Mouse (Mus musculus) MEL (cell line): ENCODE data around the gene Vmn1r87. TPM values are rescaled to one million over a fixed set of nuclear protein-coding genes. Genes with fewer than 3 reads are reported as not detected.

Experiments used
- DNase-seq: peaks from one replicate; pipeline ENCODE4 v3.0.0; 2011; ENCODE audit warnings: low read depth, low spot score
- H3K27ac ChIP-seq: 2 replicates; pipeline ENCODE4 v1.5.1; 2012; ENCODE audit warnings: low read depth, mild to moderate bottlenecking, control low read depth, low read length, moderate library complexity; ENCODE audit not compliant: control insufficient read depth
- H3K27me3 ChIP-seq, 2 experiments: fragments of 150-350 bp in 1 of 2; sonication (generic) in 1 of 2; 2 replicates each; pipeline ENCODE4 v1.6.1; 2012; ENCODE audit warnings: low read length in 2 of 2, mild to moderate bottlenecking in 2 of 2, improper control_type of control experiment in 1 of 2, moderate library complexity in 1 of 2; ENCODE audit not compliant: insufficient read depth in 2 of 2, control insufficient read depth in 1 of 2
- H3K36me3 ChIP-seq, 2 experiments: 2 replicates each; pipeline ENCODE4 v1.6.1; 2012 to 2014; ENCODE audit warnings: low read length in 2 of 2, improper control_type of control experiment in 1 of 2, inconsistent platforms in 1 of 2, mild to moderate bottlenecking in 1 of 2; ENCODE audit not compliant: insufficient read depth in 2 of 2, control insufficient read depth in 1 of 2
- H3K4me1 ChIP-seq, 2 experiments: fragments of 150-350 bp in 1 of 2; sonication (generic) in 1 of 2; 2 replicates each; pipeline ENCODE4 v1.6.1; 2012; ENCODE audit warnings: low read length in 2 of 2, improper control_type of control experiment in 1 of 2, mild to moderate bottlenecking in 1 of 2; ENCODE audit not compliant: insufficient read depth in 2 of 2, control insufficient read depth in 1 of 2
- H3K4me3 ChIP-seq, 2 experiments: fragments of 150-350 bp in 1 of 2; sonication (generic) in 1 of 2; 2 replicates each; pipeline ENCODE4 v1.5.1; 2012; ENCODE audit warnings: low read depth in 2 of 2, low read length in 2 of 2, mild to moderate bottlenecking in 2 of 2, moderate library complexity in 2 of 2, control low read depth in 1 of 2, improper control_type of control experiment in 1 of 2; ENCODE audit not compliant: control insufficient read depth in 1 of 2, insufficient read depth in 1 of 2
- H3K79me2 ChIP-seq: 2 replicates; pipeline ENCODE4 v1.6.1; 2012; ENCODE audit warnings: mild to moderate bottlenecking, low read length, moderate library complexity; ENCODE audit not compliant: control insufficient read depth, poor library complexity, insufficient read depth
- H3K9ac ChIP-seq: 2 replicates; pipeline ENCODE4 v1.6.1; 2012; ENCODE audit warnings: low read depth, mild to moderate bottlenecking, control low read depth, low read length, moderate library complexity; ENCODE audit not compliant: control insufficient read depth, poor library complexity, severe bottlenecking
- H3K9me3 ChIP-seq: fragments of 150-350 bp; sonication (generic); replicated peaks from 2 replicates; pipeline ENCODE4 v1.6.1; 2012; ENCODE audit warnings: mild to moderate bottlenecking, low read length, improper control_type of control experiment, moderate library complexity; ENCODE audit not compliant: insufficient read depth
- BHLHE40 ChIP-seq: IDR thresholded peaks from 2 replicates; pipeline ENCODE4 v1.6.1; 2012; ENCODE audit warnings: low read depth, mild to moderate bottlenecking, inconsistent platforms, low read length, improper control_type of control experiment, borderline replicate concordance
- CHD2 ChIP-seq: IDR thresholded peaks from 2 replicates; pipeline ENCODE4 v1.6.1; 2011; ENCODE audit warnings: low read length, improper control_type of control experiment
- CTCF ChIP-seq, 3 experiments: IDR thresholded peaks in 2 of 3; conservative IDR thresholded peaks in 1 of 3; 2 replicates each; pipeline ENCODE4 v1.5.1; 2011 to 2012; ENCODE audit warnings: low read length in 3 of 3, low read depth in 2 of 3, mild to moderate bottlenecking in 2 of 3, improper control_type of control experiment in 1 of 3, inconsistent platforms in 1 of 3, mixed read lengths in 1 of 3, moderate library complexity in 1 of 3; ENCODE audit not compliant: control insufficient read depth in 1 of 3, insufficient read depth in 1 of 3, poor library complexity in 1 of 3, severe bottlenecking in 1 of 3
- ELF1 ChIP-seq: IDR thresholded peaks from 2 replicates; pipeline ENCODE4 v1.6.1; 2014; ENCODE audit warnings: low read depth, mild to moderate bottlenecking, inconsistent platforms, low read length, improper control_type of control experiment, moderate library complexity
- ETS1 ChIP-seq: IDR thresholded peaks from 2 replicates; pipeline ENCODE4 v1.6.1; 2012; ENCODE audit warnings: low read depth, mild to moderate bottlenecking, inconsistent platforms, low read length, improper control_type of control experiment, moderate library complexity
- HCFC1 ChIP-seq: IDR thresholded peaks from 2 replicates; pipeline ENCODE4 v1.6.1; 2012; ENCODE audit warnings: low read depth, mild to moderate bottlenecking, inconsistent platforms, low read length, improper control_type of control experiment, moderate library complexity
- JUND ChIP-seq: IDR thresholded peaks from 2 replicates; pipeline ENCODE4 v1.6.1; 2011; ENCODE audit warnings: low read depth, mild to moderate bottlenecking, improper control_type of control experiment, low read length
- KAT2A ChIP-seq: conservative IDR thresholded peaks from 2 replicates; pipeline ENCODE4 v1.6.1; 2012; ENCODE audit warnings: low read depth, low read length, improper control_type of control experiment, inconsistent platforms
- MAFK ChIP-seq: IDR thresholded peaks from 2 replicates; pipeline ENCODE4 v1.6.1; 2011; ENCODE audit warnings: low read depth, mild to moderate bottlenecking, low read length, improper control_type of control experiment, borderline replicate concordance
- MAX ChIP-seq: IDR thresholded peaks from 2 replicates; pipeline ENCODE4 v1.6.1; 2011; ENCODE audit warnings: low read length, improper control_type of control experiment
- MAZ ChIP-seq: IDR thresholded peaks from 2 replicates; pipeline ENCODE4 v1.6.1; 2012; ENCODE audit warnings: low read depth, mild to moderate bottlenecking, inconsistent platforms, low read length, improper control_type of control experiment
- MEF2A ChIP-seq: IDR thresholded peaks from 2 replicates; pipeline ENCODE4 v1.6.1; 2014; ENCODE audit warnings: low read depth, mild to moderate bottlenecking, inconsistent platforms, low read length, improper control_type of control experiment; ENCODE audit not compliant: poor library complexity, insufficient replicate concordance, severe bottlenecking; ENCODE audit errors: extremely low read depth
- MXI1 ChIP-seq: IDR thresholded peaks from 2 replicates; pipeline ENCODE4 v1.6.1; 2011; ENCODE audit warnings: mild to moderate bottlenecking, low read depth, low read length, improper control_type of control experiment
- MYC ChIP-seq: IDR thresholded peaks from 2 replicates; pipeline ENCODE4 v1.6.1; 2011; ENCODE audit warnings: low read depth, mild to moderate bottlenecking, low read length, improper control_type of control experiment, moderate library complexity
- NELFE ChIP-seq: IDR thresholded peaks from 2 replicates; pipeline ENCODE4 v1.6.1; 2011; ENCODE audit warnings: low read depth, low read length, improper control_type of control experiment
- POLR2A ChIP-seq, 2 experiments: IDR thresholded peaks; 2 replicates each; pipeline ENCODE4 v1.6.1; 2011 to 2012; ENCODE audit warnings: low read length in 2 of 2, mild to moderate bottlenecking in 2 of 2, control low read depth in 1 of 2, improper control_type of control experiment in 1 of 2, low read depth in 1 of 2, moderate library complexity in 1 of 2; ENCODE audit not compliant: control insufficient read depth in 1 of 2, insufficient read depth in 1 of 2, poor library complexity in 1 of 2
- POLR2AphosphoS2 ChIP-seq: IDR thresholded peaks from 2 replicates; pipeline ENCODE4 v1.6.1; 2011; ENCODE audit warnings: low read length, improper control_type of control experiment
- POLR2AphosphoS5 ChIP-seq: IDR thresholded peaks from 2 replicates; pipeline ENCODE4 v1.6.1; 2012; ENCODE audit warnings: low read depth, borderline replicate concordance, mild to moderate bottlenecking, inconsistent platforms, low read length, moderate library complexity, mixed read lengths
- RCOR1 ChIP-seq: IDR thresholded peaks from 2 replicates; pipeline ENCODE4 v1.6.1; 2012; ENCODE audit warnings: low read depth, mild to moderate bottlenecking, inconsistent platforms, low read length, improper control_type of control experiment
- SIN3A ChIP-seq: IDR thresholded peaks from 2 replicates; pipeline ENCODE4 v1.6.1; 2012; ENCODE audit warnings: low read length, improper control_type of control experiment, inconsistent platforms
- TBP ChIP-seq: IDR thresholded peaks from 2 replicates; pipeline ENCODE4 v1.8.0; 2011; ENCODE audit warnings: low read depth, low read length, improper control_type of control experiment
- TCF12 ChIP-seq: IDR thresholded peaks from 2 replicates; pipeline ENCODE4 v1.6.1; 2014; ENCODE audit warnings: low read depth, mild to moderate bottlenecking, inconsistent platforms, low read length, improper control_type of control experiment, moderate library complexity
- UBTF ChIP-seq: IDR thresholded peaks from 2 replicates; pipeline ENCODE4 v1.6.1; 2012; ENCODE audit warnings: low read depth, mild to moderate bottlenecking, inconsistent platforms, low read length, improper control_type of control experiment, moderate library complexity, borderline replicate concordance; ENCODE audit not compliant: insufficient read depth
- USF1 ChIP-seq: IDR thresholded peaks from 2 replicates; pipeline ENCODE4 v1.6.1; 2014; ENCODE audit warnings: low read depth, mild to moderate bottlenecking, inconsistent platforms, low read length, improper control_type of control experiment, moderate library complexity
- ZC3H11A ChIP-seq: IDR thresholded peaks from 2 replicates; pipeline ENCODE4 v1.6.1; 2012; ENCODE audit warnings: low read depth, mild to moderate bottlenecking, inconsistent platforms, low read length, improper control_type of control experiment
- ZKSCAN1 ChIP-seq: IDR thresholded peaks from 2 replicates; pipeline ENCODE4 v1.6.1; 2012; ENCODE audit warnings: low read depth, mild to moderate bottlenecking, inconsistent platforms, low read length, improper control_type of control experiment, moderate library complexity
- ZNF384 ChIP-seq: IDR thresholded peaks from 2 replicates; pipeline ENCODE4 v1.6.1; 2012; ENCODE audit warnings: low read depth, mild to moderate bottlenecking, inconsistent platforms, low read length, improper control_type of control experiment
- polyA plus RNA-seq, 2 experiments: library from polyadenylated mRNA; stranded (reverse) in 1 of 2; unstranded in 1 of 2; fragments of >175 nt in 1 of 2; fragments of >200 nt in 1 of 2; gene quantifications; 2 replicates each; pipeline versions ENCODE4 v1.2.1 to v1.2.4; 2012; ENCODE audit warnings: low replicate concordance in 2 of 2, low read depth in 1 of 2; ENCODE audit not compliant: insufficient read length in 2 of 2, insufficient read depth in 1 of 2, missing spikeins in 1 of 2
- total RNA-seq: library from RNA; depleted of rRNA; stranded (reverse); fragments of 300-350 nt; gene quantifications from 2 replicates; pipeline ENCODE4 v1.2.3, GENCODE M21; 2012; rRNA removed

The Vmn1r87 gene
- total RNA-seq (not detected in 2 replicates), polyA plus RNA-seq (under 1 TPM in 1 of 2 experiments, not detected in 1; 0.01 TPM)

DNA sequence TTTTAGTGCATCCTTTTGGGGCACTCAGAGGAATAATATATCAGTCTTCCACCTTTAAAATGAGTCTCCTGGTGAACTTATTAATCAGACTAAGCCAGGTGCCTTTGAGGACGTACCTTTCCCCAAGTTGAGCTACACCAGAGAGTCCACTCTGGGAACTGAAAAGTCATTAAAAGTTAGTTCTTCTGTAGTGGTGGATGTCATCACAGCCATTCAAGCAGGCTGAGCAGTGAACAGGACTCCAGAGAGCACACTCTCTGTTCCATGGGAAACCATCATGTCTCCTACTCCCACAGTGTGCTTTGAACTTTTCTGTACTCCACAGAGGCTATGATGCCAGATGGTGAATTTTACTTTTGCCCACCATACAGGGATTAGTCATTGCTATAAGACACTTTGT is at the start of gene Vmn1r87:
Gene Vmn1r87 (minus strand): TSS at position 101 of the 400 bp plus-strand sequence.
- no peak for DNase-seq
- Histone ChIP-seq H3K4me3 (no peak within 1 kb of the TSS), H3K9me3 (no peaks in the 10 kb centered on the region)

DNA sequence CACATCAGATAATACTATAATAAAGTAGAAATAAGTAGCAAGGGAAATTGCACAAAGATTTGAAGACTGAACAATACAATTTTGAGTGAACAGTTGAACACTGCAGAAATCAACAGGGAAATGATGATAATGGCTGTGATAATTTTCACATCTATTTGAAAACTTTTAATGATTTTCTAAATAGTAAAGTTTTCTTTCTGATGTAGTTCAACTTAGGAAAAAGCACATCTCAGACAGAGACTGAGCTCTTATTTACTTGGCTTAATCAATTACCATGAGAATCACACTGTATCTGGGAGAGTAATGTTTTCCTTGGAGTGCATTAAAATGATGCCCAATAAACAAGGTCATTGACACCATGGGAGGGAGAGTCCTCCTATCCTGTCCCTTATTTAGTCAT is 19.3 kb upstream of the Vmn1r87 start, which contains the start of gene Vmn1r88:
Gene Vmn1r88 (plus strand): TSS at position 301 of the 400 bp plus-strand sequence.
- Histone ChIP-seq H3K36me3 (no peaks in the 10 kb centered on the region), H3K9ac (no peak within 1 kb of the TSS), H3K4me3 (no peak within 1 kb of the TSS), H3K27me3 (no peaks in the 10 kb centered on the region), H3K79me2 (no peaks in the 10 kb centered on the region)
- DNase-seq: no peak
- TF ChIP-seq MYC (no peak), TCF12 (no peak), CTCF (IDR thresholded peaks at IDR 0.05 in 2 of 3, conservative IDR thresholded peaks at IDR 0.05 in 1 of 3; ENCODE audit: control insufficient read depth in 1 of 3, insufficient read depth in 1 of 3, low read depth in 2 of 3, low read length in 3 of 3, poor library complexity in 1 of 3, severe bottlenecking in 1 of 3) (no peak), CHD2 (no peak), KAT2A (no peak), USF1 (no peak), ELF1 (no peak), ZKSCAN1 (no peak), MEF2A (no peak), UBTF (no peak), BHLHE40 (no peak), HCFC1 (no peak), MXI1 (no peak), MAFK (no peak), ETS1 (no peak), MAZ (no peak), NELFE (no peak), MAX (no peak), POLR2AphosphoS5 (no peak), TBP (no peak)
- TF ChIP-seq, all 39 proteins: peak for 0
- Histone ChIP-seq H3K4me1 (no peaks in the 10 kb centered on the region), H3K27ac (no peak within 1 kb of the TSS), H3K9me3 (no peaks in the 10 kb centered on the region)

More for the DNA sequence above, at the start of gene Vmn1r87:
- no peaks in the 10 kb centered on the region for H3K27me3 ChIP-seq
- TF ChIP-seq ZC3H11A: no peak
- TF ChIP-seq POLR2AphosphoS2: no peak
- no peak for TF ChIP-seq JUND
- TF ChIP-seq HCFC1: no peak
- no peak for TF ChIP-seq NELFE
- TF ChIP-seq RCOR1: no peak
- TF ChIP-seq MAX: no peak
- TF ChIP-seq POLR2A (IDR thresholded peaks at IDR 0.05; ENCODE audit: control insufficient read depth in 1 of 2, insufficient read depth in 1 of 2, low read depth in 1 of 2, low read length in 2 of 2, poor library complexity in 1 of 2): no peak
- TF ChIP-seq MYC: no peak
- no peak for TF ChIP-seq ZNF384
- TF ChIP-seq MXI1: no peak
- no peak for TF ChIP-seq SIN3A
- TF ChIP-seq, all 39 proteins: peak for 0
- Histone ChIP-seq H3K27ac (no peak within 1 kb of the TSS), H3K36me3 (no peaks in the 10 kb centered on the region), H3K79me2 (no peaks in the 10 kb centered on the region), H3K4me1 (no peaks in the 10 kb centered on the region), H3K9ac (no peak within 1 kb of the TSS)
